Mouse (Mus musculus) thymus, adult 2 months (tissue): Measurements from ENCODE around the gene Icam4. TPM values are rescaled to one million over a fixed set of nuclear protein-coding genes. Genes with fewer than 3 reads are reported as not detected.

Source experiments
- DNase-seq: peaks from one replicate; pipeline ENCODE4 v3.0.0; 2021
- H3K27ac ChIP-seq: fragments of 200-500 bp; 2 replicates; pipeline ENCODE4 v1.5.1; 2012; ENCODE audit warnings: low read length, control low read depth; ENCODE audit not compliant: control insufficient read depth, insufficient read depth
- H3K27me3 ChIP-seq: fragments of 200-500 bp; 2 replicates; pipeline ENCODE4 v1.6.1; 2012; ENCODE audit warnings: mild to moderate bottlenecking, low read length, moderate library complexity, mixed read lengths; ENCODE audit not compliant: control insufficient read depth, insufficient read depth
- H3K36me3 ChIP-seq: fragments of 200-500 bp; 2 replicates; pipeline ENCODE4 v1.6.1; 2012; ENCODE audit warnings: mild to moderate bottlenecking, low read length, moderate library complexity; ENCODE audit not compliant: control insufficient read depth, insufficient read depth
- H3K4me1 ChIP-seq: fragments of 200-500 bp; replicated peaks from 2 replicates; pipeline ENCODE4 v1.6.1; 2012; ENCODE audit warnings: low read length; ENCODE audit not compliant: control insufficient read depth, insufficient read depth
- H3K4me3 ChIP-seq: fragments of 200-500 bp; 2 replicates; pipeline ENCODE4 v1.5.1; 2012; ENCODE audit warnings: mild to moderate bottlenecking, low read length, control low read depth, moderate library complexity; ENCODE audit not compliant: control insufficient read depth, insufficient read depth
- CTCF ChIP-seq: fragments of 200-500 bp; IDR thresholded peaks from 2 replicates; pipeline ENCODE4 v1.5.1; 2012; ENCODE audit warnings: mild to moderate bottlenecking, control low read depth, low read length, moderate library complexity, borderline replicate concordance; ENCODE audit not compliant: control insufficient read depth, poor library complexity, insufficient read depth; ENCODE audit errors: extremely low read depth
- POLR2A ChIP-seq: fragments of 200-500 bp; IDR thresholded peaks from 2 replicates; pipeline ENCODE4 v1.6.1; 2012; ENCODE audit warnings: mild to moderate bottlenecking, low read length, control low read depth, moderate library complexity; ENCODE audit not compliant: control insufficient read depth, poor library complexity, insufficient read depth; ENCODE audit errors: extremely low read depth
- WGBS: fragments of 180-500 bp; shearing (Covaris S2); methylation state at CpG from one replicate; pipeline ENCODE4 v1.1.7; 2018; 5-methylcytosine and 5-hydroxymethylcytosine counted together
- polyA plus RNA-seq: library from polyadenylated mRNA; depleted of rRNA; stranded (reverse); fragments of >200 nt; gene quantifications from 2 replicates; pipeline ENCODE4 v1.2.3, GENCODE M21; 2012

Gene Icam4
- polyA plus RNA-seq, 1 experiment: 0.71 TPM

DNA sequence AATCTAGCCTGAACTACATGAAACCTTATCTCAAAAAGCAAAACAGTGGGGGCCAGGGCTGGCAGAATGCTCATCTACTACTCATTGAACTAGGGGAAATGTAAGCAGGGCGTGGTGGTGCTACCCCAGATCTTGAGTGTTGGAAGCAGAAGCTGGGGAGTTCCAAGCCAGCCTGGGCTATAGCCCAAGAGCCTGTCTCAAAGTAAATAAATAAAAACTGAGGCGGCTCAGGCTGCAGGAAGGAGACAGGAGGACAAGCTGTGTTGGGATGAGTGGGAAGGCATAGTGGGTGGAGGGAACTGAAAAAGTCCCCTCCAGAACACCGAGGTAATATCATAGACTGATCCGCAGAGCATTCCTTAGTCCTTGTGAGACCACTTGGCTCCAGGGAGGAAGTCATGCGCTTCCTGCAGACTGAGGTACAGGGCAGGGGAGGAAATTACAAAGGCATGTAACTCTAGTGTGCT is 17.3 kb upstream of the Icam4 start:
- H3K27me3 ChIP-seq: no peaks in the 10 kb centered on the region
- no peak for DNase-seq
- H3K36me3 ChIP-seq: peaks cover 7% of the 10 kb centered on the region; the same call in 1 of the 2 replicates
- 43% methylated on average over 5 of the region's 5 CpGs for WGBS
- H3K4me1 ChIP-seq: peaks cover 23% of the 10 kb centered on the region
- TF ChIP-seq POLR2A: no peak
- TF ChIP-seq CTCF: no peak
- no peak overlapping the region for H3K27ac ChIP-seq
- H3K4me3 ChIP-seq: no peak overlapping the region

DNA sequence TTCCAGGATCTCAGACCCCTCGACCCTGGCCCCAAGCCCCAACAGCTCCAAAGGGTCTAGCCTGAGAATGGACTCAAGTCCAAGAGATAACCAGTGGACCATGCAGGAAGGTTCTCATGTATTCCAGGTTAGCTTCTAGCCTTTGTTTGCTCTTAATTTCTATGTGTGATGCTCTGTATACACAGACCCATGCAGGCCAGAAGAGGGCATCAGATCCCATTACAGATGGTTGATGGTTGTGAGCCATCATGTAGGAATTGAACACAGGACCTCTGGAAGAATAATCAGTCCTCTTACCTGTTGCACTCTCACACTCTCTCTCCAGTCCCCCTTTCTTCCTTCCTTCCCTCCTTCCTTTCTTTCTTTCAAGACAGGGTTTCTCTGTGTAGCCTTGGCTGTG is 16.8 kb upstream of the Icam4 start:
- Histone ChIP-seq H3K4me1 (peaks cover 27% of the 10 kb centered on the region), H3K4me3 (no peak overlapping the region), H3K36me3 (peaks cover 7% of the 10 kb centered on the region; the same call in 1 of the 2 replicates), H3K27me3 (no peaks in the 10 kb centered on the region), H3K27ac (no peak overlapping the region)
- no peak for DNase-seq
- 0% methylated on average over 1 of the region's 1 CpGs for WGBS
- TF ChIP-seq CTCF (no peak), POLR2A (no peak)

DNA sequence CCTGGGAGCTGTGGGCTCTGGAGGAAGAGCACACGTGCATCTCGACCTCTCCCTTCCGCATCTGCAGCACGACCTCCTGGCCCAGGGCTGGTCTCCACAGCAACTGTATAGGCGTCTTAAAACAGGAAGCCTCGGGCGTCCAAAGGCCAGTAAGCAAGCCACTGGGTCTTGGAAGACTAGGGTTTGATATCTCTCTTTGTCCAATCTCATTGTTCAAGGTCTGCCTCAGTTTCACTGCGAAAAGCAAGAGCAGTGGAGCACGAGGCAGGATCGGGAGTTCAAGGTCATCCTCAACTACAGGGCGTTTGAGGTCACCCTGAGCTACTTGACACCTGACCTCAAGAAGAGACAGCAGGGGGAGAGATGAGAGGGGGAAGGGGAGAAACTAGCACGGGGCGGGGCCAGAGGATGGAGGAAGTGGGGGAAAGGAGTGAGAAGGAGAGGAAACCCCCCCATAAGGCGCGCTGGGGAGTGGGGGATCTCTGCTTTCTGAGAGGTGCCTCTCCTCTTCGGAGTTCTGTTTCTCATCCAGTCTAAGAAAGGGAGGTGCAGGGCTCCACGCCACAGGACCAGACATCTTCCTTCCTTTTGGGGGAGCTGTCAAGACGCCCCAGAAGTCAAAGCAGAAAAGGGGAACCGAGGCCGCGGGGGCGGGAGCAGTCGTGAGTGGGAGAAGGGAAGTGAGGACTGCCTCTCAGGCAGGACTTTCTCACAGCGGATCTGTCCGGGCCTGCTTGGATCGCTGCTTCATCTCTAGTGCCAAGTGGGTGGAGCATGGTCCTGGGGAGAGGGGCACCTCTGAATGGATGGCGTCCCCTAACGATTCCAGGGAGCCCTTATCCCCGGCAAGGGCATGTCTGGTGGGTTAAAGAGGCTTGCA is 14.2 kb upstream of the Icam4 start:
- DNase-seq: peak; percentile 67

DNA sequence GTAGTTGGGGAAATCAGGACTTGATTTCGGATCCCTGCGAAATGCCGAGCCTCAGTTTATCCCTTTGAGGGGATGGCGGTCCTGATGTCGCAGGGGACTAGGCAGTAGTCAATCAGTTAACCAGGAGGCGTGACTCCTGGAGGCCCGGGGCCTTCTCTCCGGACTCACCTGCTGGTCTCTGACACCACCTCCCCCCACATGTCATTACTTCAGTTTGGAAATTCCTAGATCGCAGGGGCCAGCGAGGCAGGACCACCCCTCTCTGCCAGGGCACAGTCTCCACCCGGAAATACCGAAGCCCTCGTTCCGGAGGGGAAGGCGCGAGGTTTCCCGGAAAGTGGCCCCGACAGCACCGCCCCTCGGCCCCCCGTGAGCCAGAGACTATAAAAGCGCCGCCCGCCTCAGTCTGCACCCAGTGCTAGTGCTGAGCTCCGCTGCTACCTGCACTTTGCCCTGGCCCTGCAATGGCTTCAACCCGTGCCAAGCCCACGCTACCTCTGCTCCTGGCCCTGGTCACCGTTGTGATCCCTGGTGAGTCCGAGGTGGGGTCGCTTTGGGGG is 13.5 kb upstream of the Icam4 start, which contains the start of gene Icam1:
Icam1 (plus strand) TSS at position 415 of the 560 bp plus-strand sequence.
- Histone ChIP-seq H3K36me3 (peaks cover 3% of the 10 kb centered on the region; the same call in 1 of the 2 replicates), H3K4me3 (peak within 1 kb of the TSS; percentile 86), H3K4me1 (peaks cover 31% of the 10 kb centered on the region), H3K27ac (peak within 1 kb of the TSS; percentile 45), H3K27me3 (no peaks in the 10 kb centered on the region)
- TF ChIP-seq POLR2A (peak; percentile 92), CTCF (no peak)
- 1% methylated on average over 30 of the region's 30 CpGs for WGBS
- DNase-seq: peak; percentile 83

More for the DNA sequence above, 14.2 kb upstream of the Icam4 start:
- Histone ChIP-seq H3K27ac (peak overlapping the region; percentile 44), H3K4me1 (peaks cover 31% of the 10 kb centered on the region), H3K27me3 (no peaks in the 10 kb centered on the region), H3K4me3 (peak overlapping the region; percentile 86), H3K36me3 (no peaks in the 10 kb centered on the region; the same call in 1 of the 2 replicates)
- WGBS: 2% methylated on average over 29 of the region's 29 CpGs
- TF ChIP-seq POLR2A (no peak), CTCF (no peak)

DNA sequence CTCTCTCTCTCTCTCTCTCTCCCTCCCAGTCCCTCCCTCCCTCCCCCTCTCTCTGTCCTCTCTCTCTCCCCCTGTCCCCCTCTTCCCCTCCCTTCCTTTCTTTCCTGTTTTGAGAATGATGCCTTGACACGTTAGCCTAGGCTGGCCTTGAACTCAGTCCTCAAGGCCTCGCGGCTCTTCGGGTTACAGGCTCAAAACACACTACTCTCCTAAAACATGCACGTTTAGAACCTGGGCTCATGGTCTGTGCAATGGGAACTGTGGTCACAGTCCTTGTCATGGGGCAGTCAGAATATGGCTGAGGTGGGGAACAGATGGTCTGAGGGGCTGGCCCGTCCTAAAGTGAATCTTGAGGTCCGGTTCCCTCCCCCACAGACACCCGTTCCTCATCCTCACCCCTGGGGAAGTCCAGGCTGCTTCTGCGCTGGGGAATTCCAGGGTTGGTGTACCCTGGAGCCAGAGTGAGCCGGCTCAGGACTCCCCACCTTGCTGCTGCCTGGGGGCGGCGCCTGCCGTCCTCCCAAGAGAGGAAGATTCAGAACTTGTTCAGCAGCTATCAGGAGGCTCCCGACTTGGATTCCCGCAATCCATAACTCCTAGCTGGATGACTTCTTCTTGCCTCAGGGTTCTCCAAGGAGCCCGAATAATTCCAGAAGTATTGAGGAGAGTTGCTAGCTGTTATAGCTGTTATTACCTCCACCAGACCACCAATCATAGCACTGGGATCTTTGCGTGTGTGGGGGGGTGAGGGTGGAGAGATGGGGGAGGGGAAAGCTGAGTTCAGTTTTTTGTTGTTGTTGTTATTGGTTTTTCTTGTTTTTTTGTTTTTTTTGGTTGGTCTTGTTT is 12.6 kb upstream of the Icam4 start:
- Histone ChIP-seq H3K4me3 (peak overlapping the region; percentile 86), H3K27ac (peak overlapping the region; percentile 21; the same call in 1 of the 2 replicates)
- 7% methylated on average over 17 of the region's 17 CpGs for WGBS

More for the DNA sequence above, 12.6 kb upstream of the Icam4 start:
- no peaks in the 10 kb centered on the region for H3K27me3 ChIP-seq
- peaks cover 3% of the 10 kb centered on the region; the same call in 1 of the 2 replicates for H3K36me3 ChIP-seq
- peak; percentile 27 for DNase-seq
- H3K4me1 ChIP-seq: peaks cover 31% of the 10 kb centered on the region
- no peak for TF ChIP-seq POLR2A
- no peak for TF ChIP-seq CTCF
